Mouse (Mus musculus) erythroblast, embryonic 14.5 days (primary cell): Measurements from ENCODE around the gene Arhgap6.

Source experiments
- GATA1 ChIP-seq: IDR thresholded peaks from 2 replicates; pipeline ENCODE4 v1.6.1; 2012; ENCODE audit warnings: low read length, inconsistent platforms, mixed read lengths
- TAL1 ChIP-seq: IDR thresholded peaks from 3 replicates; pipeline ENCODE4 v1.6.1; 2012; ENCODE audit warnings: low read length, inconsistent platforms, mixed read lengths

DNA sequence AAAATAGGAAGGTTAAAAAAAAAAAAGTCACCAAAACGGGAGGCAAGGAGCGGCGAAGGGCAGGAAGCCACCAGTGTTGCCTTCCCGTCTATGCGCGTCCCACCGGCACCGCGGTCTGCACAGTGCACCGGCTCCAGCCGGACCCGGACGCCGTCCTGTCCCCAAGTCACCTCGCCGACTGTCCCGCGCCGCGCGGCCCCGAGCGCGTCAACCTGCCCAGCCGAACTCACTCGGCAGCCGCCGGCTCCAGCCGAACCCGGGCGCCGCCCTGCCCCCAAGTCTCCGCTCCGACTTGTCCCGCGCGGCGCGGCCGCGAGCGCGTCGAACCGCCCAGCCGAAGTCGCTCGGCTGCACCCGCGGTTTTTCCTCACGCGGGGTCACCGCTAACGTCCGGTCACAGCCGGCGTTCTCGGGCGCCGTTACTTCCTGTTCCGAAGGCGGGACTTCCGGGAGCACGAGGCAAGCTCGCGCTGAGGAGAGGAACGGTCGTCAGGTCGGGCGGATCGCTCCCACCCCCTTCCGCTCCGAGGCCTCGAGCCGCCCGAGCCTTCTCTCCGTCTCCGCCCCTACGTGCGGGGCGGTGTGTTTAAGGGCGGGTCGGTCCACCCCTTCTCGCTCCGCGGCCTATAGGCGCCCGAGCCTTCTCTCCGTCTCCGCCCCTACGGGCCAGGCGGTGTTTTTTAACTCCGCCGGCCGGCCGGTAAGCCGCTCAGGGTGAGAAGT lies 525.2 kb downstream of the Arhgap6 start, which contains the start of gene Hccs:
- TF ChIP-seq TAL1 (no peak), GATA1 (no peak)
